ENCODE assay signal across 8 mouse cellular contexts in genomic region chr1:181017212-181017711, GRCm38 (mm10). TPM values are rescaled to one million over a fixed set of nuclear protein-coding genes. Genes with fewer than 3 reads are reported as not detected.
DNase-seq lines count a peak whose midpoint lies in the region; ATAC-seq and TF ChIP-seq lines count a peak whose summit lies in the region.

No protein-coding gene starts in this region.

- H3K9me3 ChIP-seq in hindbrain, embryonic 11.5 days (ENCODE audit: control insufficient read depth, low read length) = no peaks in the 10 kb centered on the region
- H3K9me3 ChIP-seq in lung, postnatal 0 days (ENCODE audit: low read length) = no peaks in the 10 kb centered on the region

- TF ChIP-seq EP300 in lung, postnatal 0 days (IDR thresholded peaks at IDR 0.05) = no peak

- TF ChIP-seq CTCF in lung, postnatal 0 days (IDR thresholded peaks at IDR 0.05) = no peak

- WGBS in hindbrain, embryonic 11.5 days = 0% methylated on average over 22 of the region's 22 CpGs
- under 1% methylated on average over 22 of the region's 22 CpGs for WGBS in lung, postnatal 0 days

- peak overlapping the region; percentile 31; the same call in 1 of the 2 replicates for H3K9ac ChIP-seq in hindbrain, embryonic 11.5 days (ENCODE audit: low read depth, low read length)
- peak overlapping the region; percentile 41; the same call in 1 of the 2 replicates for H3K9ac ChIP-seq in lung, postnatal 0 days (replicated peaks; ENCODE audit: low read depth)

- H3K4me3 ChIP-seq in hindbrain, embryonic 11.5 days (ENCODE audit: low read depth, low read length) = peak overlapping the region; percentile 43
- H3K4me3 ChIP-seq in lung, postnatal 0 days (ENCODE audit: low read depth, low read length) = peak overlapping the region; percentile 46

- peak; percentile 85 for DNase-seq in NIH3T3 (ENCODE audit: low read depth)
- DNase-seq in cerebellum, postnatal 10 days = peak; percentile 89
- peak; percentile 67 to 73 for DNase-seq in frontal cortex, adult 2 months (ENCODE audit: extremely low spot score in 1 of 2, low spot score in 1 of 2)
- peak; percentile 74 for DNase-seq in hindbrain, embryonic 11.5 days (ENCODE audit: low spot score)
- peak; percentile 53 to 72 for DNase-seq in layer of hippocampus, postnatal 10 days (ENCODE audit: low spot score in 2 of 2)
- DNase-seq in lung, postnatal 0 days (ENCODE audit: low spot score) = peak; percentile 87
- peak; percentile 78 for DNase-seq in ovary, postnatal 14 days (ENCODE audit: low spot score)
- peak; percentile 81 to 86 for DNase-seq in thymus, postnatal 10 days (ENCODE audit: low spot score in 2 of 2)

- H3K36me3 ChIP-seq in hindbrain, embryonic 11.5 days (ENCODE audit: control insufficient read depth, insufficient read depth, low read length) = no peaks in the 10 kb centered on the region
- no peaks in the 10 kb centered on the region for H3K36me3 ChIP-seq in lung, postnatal 0 days (ENCODE audit: insufficient read depth, low read length)

- no peaks in the 10 kb centered on the region for H3K4me1 ChIP-seq in hindbrain, embryonic 11.5 days (replicated peaks; ENCODE audit: control insufficient read depth, insufficient read depth, low read length)
- peaks cover 10% of the 10 kb centered on the region; the same call in 1 of the 2 replicates for H3K4me1 ChIP-seq in lung, postnatal 0 days (ENCODE audit: insufficient read depth, low read depth, low read length)

- peaks cover 4% of the 10 kb centered on the region for H3K27me3 ChIP-seq in hindbrain, embryonic 11.5 days (ENCODE audit: control insufficient read depth, insufficient read depth, low read length)
- H3K27me3 ChIP-seq in lung, postnatal 0 days (replicated peaks; ENCODE audit: insufficient read depth, low read length) = no peaks in the 10 kb centered on the region

- peak overlapping the region; percentile 97 for H3K4me2 ChIP-seq in hindbrain, embryonic 11.5 days (replicated peaks; ENCODE audit: low read depth, low read length)
- H3K4me2 ChIP-seq in lung, postnatal 0 days (replicated peaks; ENCODE audit: low read depth, low read length) = peak overlapping the region; percentile 97

- H3K27ac ChIP-seq in hindbrain, embryonic 11.5 days (ENCODE audit: low read depth, low read length) = no peak overlapping the region
- H3K27ac ChIP-seq in lung, postnatal 0 days (ENCODE audit: low read length) = peak overlapping the region; percentile 87

- ATAC-seq in hindbrain, embryonic 11.5 days (ENCODE audit: low FRiP score) = peak; percentile 85; the same call in 1 of the 2 replicates
- peak; percentile 80 for ATAC-seq in lung, postnatal 0 days

RNA-seq across cellular contexts. Expression of gene Ephx1, which starts 3.4 kb away (rescaled TPM):
- 29.8 and 34.6 TPM in 2 replicates for polyA plus RNA-seq in frontal cortex, adult 2 months (2012; rRNA removed)
- polyA plus RNA-seq in hindbrain, embryonic 11.5 days (2014; fragmentation: Nextera tagmentation; extraction: Ambion mirVana) = 1.5 and 2.2 TPM in 2 replicates
- 10 to 100 TPM; 14.0 to 16.2 TPM for total RNA-seq in layer of hippocampus, postnatal 10 days (2021)
- polyA plus RNA-seq in lung, postnatal 0 days (2015; fragmentation: Nextera tagmentation; extraction: Ambion mirVana) = 29.4 and 35.7 TPM in 2 replicates

RNA-seq across cellular contexts. Expression of gene 9130409I23Rik, which starts 33.8 kb away (rescaled TPM):
- polyA plus RNA-seq in frontal cortex, adult 2 months (2012; rRNA removed) = not detected in 2 replicates
- polyA plus RNA-seq in hindbrain, embryonic 11.5 days (2014; fragmentation: Nextera tagmentation; extraction: Ambion mirVana) = not detected in 2 replicates
- total RNA-seq in layer of hippocampus, postnatal 10 days (2021) = not detected
- not detected in 2 replicates for polyA plus RNA-seq in lung, postnatal 0 days (2015; fragmentation: Nextera tagmentation; extraction: Ambion mirVana)
